Mouse (Mus musculus) layer of hippocampus, postnatal 36 days (tissue): Measurements from ENCODE around the gene Sfxn1. TPM values are rescaled to one million over a fixed set of nuclear protein-coding genes. Genes with fewer than 3 reads are reported as not detected.

Experiments used
- DNase-seq, 2 experiments: peaks; one replicate each; pipeline ENCODE4 v3.0.0; 2022
- total RNA-seq, 2 experiments: library from RNA; stranded (reverse); gene quantifications; 2 replicates each; pipeline ENCODE4 v1.2.3; 2021

Sfxn1 gene
- total RNA-seq, 2 experiments from 2014 or later, result 42.7 to 45.5 TPM

DNA sequence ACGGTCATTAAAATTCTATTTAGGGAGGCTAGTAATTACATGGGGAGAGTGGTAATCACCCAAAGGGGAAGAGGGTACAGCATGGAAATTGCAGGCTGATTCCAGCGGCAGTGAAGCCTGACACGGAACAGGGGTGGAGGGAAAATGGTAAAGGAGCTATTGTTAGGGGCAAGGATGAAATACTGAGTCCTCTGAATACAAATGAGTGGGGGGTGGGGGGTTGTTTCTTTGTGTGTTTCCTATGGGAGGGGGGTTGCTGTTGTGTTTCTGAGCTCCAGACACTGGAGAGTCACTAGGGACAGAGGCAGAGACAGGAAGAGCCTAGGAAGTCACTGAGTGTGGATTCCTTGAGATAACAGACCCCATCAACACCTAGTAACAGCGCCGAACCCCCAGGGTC is 72.1 kb downstream of the Sfxn1 start:
- no peak for DNase-seq

GRCm38 (mm10) chr13:54144624-54145023 is 73.0 kb downstream of the Sfxn1 start:
- DNase-seq, result no peak

DNA sequence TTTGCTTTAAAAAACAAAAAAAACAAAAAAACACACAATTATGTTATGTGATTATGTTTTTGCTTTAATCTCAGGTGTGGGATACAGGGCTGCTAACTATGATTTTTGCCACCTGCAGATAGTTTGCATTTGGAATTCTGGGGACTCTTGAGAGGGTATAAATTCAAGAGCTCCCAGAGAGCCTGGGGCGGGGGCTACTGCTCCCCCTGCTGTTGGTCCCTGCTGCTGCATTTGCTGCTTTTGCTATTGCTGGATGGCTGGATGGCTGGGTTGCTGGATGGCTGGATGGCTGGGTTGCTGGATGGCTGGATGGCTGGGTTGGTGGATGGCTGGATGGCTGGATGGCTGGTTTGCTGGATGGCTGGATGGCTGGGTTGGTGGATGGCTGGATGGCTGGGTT is 75.7 kb downstream of the Sfxn1 start:
- no peak for DNase-seq

- no peak for DNase-seq
Measured at GRCm38 (mm10) chr13:54152421-54152820, 80.8 kb downstream of the Sfxn1 start.

DNA sequence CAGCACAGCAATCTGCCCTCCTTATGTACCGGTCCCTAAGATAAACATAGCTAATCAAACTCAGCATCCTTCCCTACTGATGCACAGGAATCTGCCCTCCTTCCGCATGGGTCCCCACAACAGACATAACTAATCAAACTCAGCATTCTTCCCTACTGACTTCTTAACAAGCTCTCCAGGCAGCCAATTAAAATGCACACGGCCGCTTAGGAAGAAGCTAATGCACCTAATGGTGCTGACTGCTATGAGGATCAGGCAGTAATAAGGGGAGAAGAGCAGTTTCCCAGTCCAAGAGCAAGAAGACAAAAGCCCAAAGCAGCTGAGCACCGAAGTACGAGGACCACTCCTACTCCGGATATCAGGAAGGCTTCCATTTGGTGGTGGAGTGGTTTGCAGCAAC is 81.2 kb downstream of the Sfxn1 start:
- no peak for DNase-seq

- DNase-seq, result no peak
Measured at GRCm38 (mm10) chr13:54153672-54154218, 82.1 kb downstream of the Sfxn1 start.

DNA sequence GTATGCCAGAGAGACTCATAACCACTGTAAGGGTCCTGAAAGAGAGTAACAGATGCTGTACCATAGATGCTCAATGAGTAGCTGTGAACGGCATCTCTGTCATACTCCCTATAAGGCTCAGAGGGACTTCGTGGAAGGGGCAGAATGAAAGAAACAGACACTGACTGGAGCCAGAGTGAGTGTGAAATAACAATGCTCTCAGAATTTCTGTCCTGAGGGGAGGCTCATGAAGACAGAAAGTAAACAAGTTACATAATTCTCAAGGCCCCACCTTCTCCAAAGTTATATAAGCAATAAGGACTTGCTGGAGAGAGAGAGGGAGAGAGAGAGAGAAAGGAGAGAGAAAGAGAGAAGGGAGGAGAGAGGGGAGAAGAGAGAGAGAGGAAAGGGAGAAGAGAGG is 84.2 kb downstream of the Sfxn1 start:
- DNase-seq, result no peak

Other genes starting within 250 kb of the Sfxn1 start
- gene Drd1, start 16.2 kb upstream of the Sfxn1 start, total RNA-seq, result 1 to 10 TPM; 5.2 to 5.7 TPM
- gene Hrh2, start 120.3 kb downstream of the Sfxn1 start, total RNA-seq, result 1 to 10 TPM; 6.6 to 7.0 TPM